Mouse (Mus musculus) cortical plate, adult 2 months (tissue): Measurements from ENCODE around the gene Hivep3.

Experiments used
- CTCF ChIP-seq: fragments of 200-500 bp; IDR thresholded peaks from 2 replicates; pipeline ENCODE4 v1.5.1; 2011; ENCODE audit warnings: mild to moderate bottlenecking, control low read depth, low read length; ENCODE audit not compliant: insufficient read depth; ENCODE audit errors: extremely low read depth
- POLR2A ChIP-seq: fragments of 200-500 bp; IDR thresholded peaks from 2 replicates; pipeline ENCODE4 v1.6.1; 2011; ENCODE audit warnings: mild to moderate bottlenecking, low read length, control low read depth; ENCODE audit not compliant: insufficient read depth; ENCODE audit errors: extremely low read depth

DNA sequence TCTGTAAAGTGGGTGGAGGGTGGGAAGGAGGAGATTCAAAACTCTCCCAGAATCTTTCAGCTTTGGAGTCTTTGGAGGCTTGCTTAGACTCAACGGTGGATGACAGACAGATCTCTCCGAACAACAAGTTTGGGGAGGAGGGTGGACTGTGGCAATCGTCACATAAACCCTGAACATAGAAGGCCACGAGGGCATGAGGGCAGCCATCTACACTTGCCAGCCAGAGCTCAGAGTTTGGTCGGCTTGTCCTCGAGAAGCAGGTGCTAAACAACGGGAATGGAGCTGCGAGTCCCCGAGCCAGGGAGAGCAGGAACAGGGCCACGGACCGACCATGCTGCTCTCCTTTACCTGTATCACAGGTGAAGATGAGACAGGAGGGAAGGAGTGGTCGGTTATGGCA is 242.2 kb downstream of the Hivep3 start:
- TF ChIP-seq CTCF (no peak), POLR2A (no peak)
